Mouse (Mus musculus): Measurements from ENCODE around the gene Col28a1. TPM values are rescaled to one million over a fixed set of nuclear protein-coding genes. Genes with fewer than 3 reads are reported as not detected.

The Col28a1 gene
- under 1 TPM in 1 of 26 experiments, not detected in 25; 0.22 TPM for total RNA-seq (2018; cell fraction: chromatin; rRNA removed)
- total RNA-seq (2018; cell fraction: cytosol; rRNA removed): not detected
- total RNA-seq (2018; cell fraction: nucleus; rRNA removed): not detected
- polyA plus RNA-seq (2018): not detected in 3 replicates

GRCm38 (mm10) chr6:8192517-8192916 lies at the start of gene Col28a1:
TSS of gene Col28a1 (minus strand) at chr6:8192617.
- Histone ChIP-seq H3K36me3 (ENCODE audit: inconsistent target) (no peaks in the 10 kb centered on the region), H3K27ac (no peak within 1 kb of the TSS), H3K4me3 (ENCODE audit: inconsistent target) (no peak within 1 kb of the TSS), H3K79me2 (ENCODE audit: inconsistent target) (no peaks in the 10 kb centered on the region)

GRCm38 (mm10) chr6:8228596-8228995 lies 36.2 kb upstream of the Col28a1 start:
- H3K79me2 ChIP-seq (ENCODE audit: inconsistent target): no peaks in the 10 kb centered on the region
- 92% methylated on average over 3 of the region's 3 CpGs for WGBS (ENCODE audit: missing documents)
- H3K36me3 ChIP-seq (ENCODE audit: inconsistent target): peaks cover 11% of the 10 kb centered on the region
- no peak overlapping the region for H3K27ac ChIP-seq
- no peak overlapping the region for H3K4me3 ChIP-seq (ENCODE audit: inconsistent target)

DNA sequence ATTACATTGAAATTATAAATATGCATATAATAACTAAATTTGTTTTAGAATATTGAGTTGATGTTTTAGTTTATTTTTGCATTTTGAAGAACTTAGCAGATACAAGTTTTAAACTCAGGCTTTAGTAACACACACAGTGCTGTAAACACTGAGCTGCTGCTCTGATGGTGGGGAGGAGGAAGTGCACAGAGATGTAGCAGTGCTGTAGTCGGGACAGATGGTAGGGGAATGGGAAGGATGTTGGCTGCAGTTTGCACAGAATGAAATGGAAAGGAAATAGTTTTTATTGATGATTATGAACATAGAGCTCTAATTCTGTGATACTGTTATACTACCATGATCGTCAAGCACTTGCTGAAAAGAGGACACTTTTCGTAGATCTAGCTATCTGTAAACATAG lies 34.6 kb upstream of the Col28a1 start:
- 60% methylated on average over 3 of the region's 3 CpGs for WGBS (ENCODE audit: missing documents)
- peaks cover 11% of the 10 kb centered on the region; the same call in 1 of the 2 replicates for H3K36me3 ChIP-seq (ENCODE audit: inconsistent target)
- H3K4me3 ChIP-seq (ENCODE audit: inconsistent target): no peak overlapping the region
- no peaks in the 10 kb centered on the region for H3K79me2 ChIP-seq (ENCODE audit: inconsistent target)
- H3K27ac ChIP-seq: no peak overlapping the region

DNA sequence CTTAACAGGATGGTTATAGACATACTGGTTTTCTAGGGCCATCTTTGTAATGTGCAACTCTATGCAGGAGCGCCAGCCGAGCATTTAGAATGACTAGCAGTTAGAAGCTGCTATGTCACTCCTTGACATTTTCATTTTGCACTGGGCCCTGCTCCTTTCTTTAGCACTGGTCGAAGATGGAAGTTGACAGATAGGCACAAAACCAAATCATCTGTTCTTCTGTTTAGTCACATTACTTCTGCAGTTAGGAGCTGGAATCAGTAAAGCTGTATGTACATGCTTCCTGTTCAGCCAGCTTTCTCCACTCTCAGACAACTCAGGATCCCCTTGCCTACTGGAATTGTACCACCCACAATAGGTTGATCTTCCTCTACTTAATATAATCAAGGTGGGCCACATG lies 18.2 kb upstream of the Col28a1 start:
- no peak overlapping the region for H3K4me3 ChIP-seq (ENCODE audit: inconsistent target)
- 83% methylated on average over 3 of the region's 3 CpGs for WGBS (ENCODE audit: missing documents)
- no peak overlapping the region for H3K27ac ChIP-seq
- peaks cover 5% of the 10 kb centered on the region; the same call in 1 of the 2 replicates for H3K79me2 ChIP-seq (ENCODE audit: inconsistent target)
- no peaks in the 10 kb centered on the region for H3K36me3 ChIP-seq (ENCODE audit: inconsistent target)

- H3K79me2 ChIP-seq (ENCODE audit: inconsistent target): peaks cover 5% of the 10 kb centered on the region; the same call in 1 of the 2 replicates
- no peaks in the 10 kb centered on the region for H3K36me3 ChIP-seq (ENCODE audit: inconsistent target)
- no peak overlapping the region for H3K27ac ChIP-seq
- 9% methylated on average over 10 of the region's 10 CpGs for WGBS (ENCODE audit: missing documents)
- peak overlapping the region; percentile 52 for H3K4me3 ChIP-seq (ENCODE audit: inconsistent target)
Measured at GRCm38 (mm10) chr6:8209866-8210186, 17.4 kb upstream of the Col28a1 start.

DNA sequence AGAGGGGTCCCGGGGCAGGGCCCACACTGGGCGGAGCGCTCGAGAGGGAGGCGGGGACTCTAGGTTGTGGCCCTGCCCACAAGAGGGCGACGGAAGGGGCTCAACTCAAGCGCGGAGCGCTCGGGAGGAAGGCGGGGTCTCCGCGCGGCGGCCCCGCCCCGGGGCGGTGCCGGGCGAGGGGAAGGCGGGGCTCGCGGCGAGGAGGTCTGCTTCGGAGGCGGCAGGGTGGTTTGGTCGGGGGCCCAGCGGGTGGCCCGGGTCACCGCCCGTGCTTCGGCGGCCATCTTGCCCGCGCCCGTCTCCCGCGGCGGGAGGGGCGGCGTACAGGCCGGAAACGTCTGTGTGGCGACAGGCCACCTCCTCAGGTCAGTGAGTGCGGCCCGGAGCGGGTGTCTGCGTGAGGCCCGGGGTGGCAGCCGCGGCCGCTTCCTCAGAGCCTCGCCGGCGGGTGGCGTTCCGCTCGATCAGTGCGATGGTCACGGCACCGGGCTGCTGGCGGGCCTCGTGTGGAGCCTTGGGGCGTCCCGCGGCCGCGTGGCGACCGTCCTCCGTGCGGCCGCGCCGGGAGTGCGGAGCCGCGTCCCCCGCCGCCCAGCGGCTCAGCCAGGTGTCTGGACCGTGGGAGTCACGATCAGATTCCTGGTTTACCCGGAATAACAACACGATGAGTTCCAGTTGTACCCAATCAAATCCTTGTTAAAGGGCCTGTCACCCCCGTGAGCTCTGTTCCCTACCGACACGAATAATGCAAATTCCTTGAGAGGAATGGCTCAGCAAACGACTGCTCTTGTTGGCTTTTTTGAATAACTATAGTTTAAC lies 16.8 kb upstream of the Col28a1 start, which contains the start of gene Mios:
Mios (plus strand) TSS at position 176 of the 819 bp plus-strand sequence.
- under 1% methylated on average over 76 of the region's 90 CpGs for WGBS (ENCODE audit: missing documents)
- Histone ChIP-seq H3K4me3 (ENCODE audit: inconsistent target) (peak within 1 kb of the TSS; percentile 52), H3K27ac (no peak within 1 kb of the TSS), H3K79me2 (ENCODE audit: inconsistent target) (peaks cover 5% of the 10 kb centered on the region; the same call in 1 of the 2 replicates), H3K36me3 (ENCODE audit: inconsistent target) (no peaks in the 10 kb centered on the region)

DNA sequence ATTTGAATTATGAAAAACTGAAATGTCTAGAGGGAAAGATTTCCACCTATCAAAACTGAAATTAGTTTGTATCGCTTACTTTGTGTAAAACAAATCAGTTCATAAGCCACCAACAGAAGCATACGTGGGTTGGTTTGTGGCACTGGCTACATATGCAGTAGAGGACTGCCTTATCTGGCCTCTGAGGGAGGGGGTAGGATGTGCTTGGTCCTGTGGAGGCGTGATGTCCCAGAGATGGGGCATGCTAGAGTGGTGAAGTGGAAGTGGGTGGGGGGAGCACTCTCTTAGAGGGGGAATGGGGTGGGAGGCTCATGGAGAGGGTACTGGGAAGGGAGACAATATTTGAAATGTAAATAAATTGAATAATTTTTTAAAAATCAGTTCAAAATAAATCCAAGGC lies 2.5 kb downstream of the Col28a1 start:
- H3K36me3 ChIP-seq (ENCODE audit: inconsistent target): no peaks in the 10 kb centered on the region
- 74% methylated on average over 3 of the region's 3 CpGs for WGBS (ENCODE audit: missing documents)
- no peaks in the 10 kb centered on the region for H3K79me2 ChIP-seq (ENCODE audit: inconsistent target)
- H3K27ac ChIP-seq: no peak overlapping the region
- no peak overlapping the region for H3K4me3 ChIP-seq (ENCODE audit: inconsistent target)

GRCm38 (mm10) chr6:8188599-8189233 lies 3.7 kb downstream of the Col28a1 start:
- H3K79me2 ChIP-seq (ENCODE audit: inconsistent target): no peaks in the 10 kb centered on the region
- 83% methylated on average over 1 of the region's 3 CpGs for WGBS (ENCODE audit: missing documents)
- H3K27ac ChIP-seq: no peak overlapping the region
- H3K4me3 ChIP-seq (ENCODE audit: inconsistent target): no peak overlapping the region
- H3K36me3 ChIP-seq (ENCODE audit: inconsistent target): no peaks in the 10 kb centered on the region

DNA sequence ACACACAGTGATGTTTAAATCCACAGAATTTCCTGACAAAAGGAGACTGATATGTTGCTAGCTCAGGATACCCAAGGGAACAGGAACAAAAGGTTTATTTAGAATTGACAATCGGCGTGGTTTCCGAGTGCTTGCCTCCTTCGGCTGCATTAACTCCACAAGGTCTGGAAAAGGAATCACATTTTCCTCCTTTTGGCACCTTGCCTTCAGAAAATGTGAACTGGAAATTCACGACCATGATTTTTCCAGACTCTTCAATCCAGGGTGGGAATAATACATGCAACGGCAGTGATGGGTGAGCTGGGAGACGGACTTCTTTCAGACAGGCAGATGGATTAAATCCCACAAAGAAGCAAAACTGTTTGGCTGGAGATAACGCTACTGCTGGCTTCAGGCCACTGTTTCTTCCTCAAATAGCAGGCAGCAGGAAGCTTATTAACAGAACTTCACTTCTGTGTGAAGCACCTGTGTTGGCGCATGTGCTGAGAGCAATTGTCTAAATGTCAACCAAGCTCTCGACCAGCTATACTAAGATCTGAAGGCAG lies 13.9 kb downstream of the Col28a1 start:
- WGBS (ENCODE audit: missing documents): 30% methylated on average over 10 of the region's 10 CpGs
- H3K27ac ChIP-seq: no peak overlapping the region
- no peaks in the 10 kb centered on the region for H3K79me2 ChIP-seq (ENCODE audit: inconsistent target)
- no peak overlapping the region for H3K4me3 ChIP-seq (ENCODE audit: inconsistent target)
- H3K36me3 ChIP-seq (ENCODE audit: inconsistent target): no peaks in the 10 kb centered on the region

DNA sequence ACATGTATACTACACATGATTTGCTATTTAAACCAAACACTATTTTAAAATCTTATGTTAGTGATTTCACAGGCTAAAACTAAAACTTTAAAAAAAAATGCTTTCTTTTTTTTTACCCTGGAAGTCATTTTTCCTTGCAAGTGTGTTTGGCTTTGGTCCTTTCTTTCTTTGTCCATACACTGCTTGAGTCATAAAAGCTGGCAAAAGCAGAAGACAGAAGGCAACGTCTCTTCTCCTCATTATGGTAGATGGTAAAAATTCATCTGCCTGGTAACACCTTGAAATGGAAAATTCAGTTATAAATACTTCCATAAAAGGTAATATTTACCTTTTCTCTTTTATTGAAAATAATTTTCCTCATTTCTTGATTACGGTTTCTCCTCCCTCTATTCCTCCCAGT lies 16.3 kb downstream of the Col28a1 start:
- 100% methylated on average over 1 of the region's 2 CpGs for WGBS (ENCODE audit: missing documents)
- no peak overlapping the region for H3K27ac ChIP-seq
- no peak overlapping the region for H3K4me3 ChIP-seq (ENCODE audit: inconsistent target)
- H3K36me3 ChIP-seq (ENCODE audit: inconsistent target): no peaks in the 10 kb centered on the region
- no peaks in the 10 kb centered on the region for H3K79me2 ChIP-seq (ENCODE audit: inconsistent target)

DNA sequence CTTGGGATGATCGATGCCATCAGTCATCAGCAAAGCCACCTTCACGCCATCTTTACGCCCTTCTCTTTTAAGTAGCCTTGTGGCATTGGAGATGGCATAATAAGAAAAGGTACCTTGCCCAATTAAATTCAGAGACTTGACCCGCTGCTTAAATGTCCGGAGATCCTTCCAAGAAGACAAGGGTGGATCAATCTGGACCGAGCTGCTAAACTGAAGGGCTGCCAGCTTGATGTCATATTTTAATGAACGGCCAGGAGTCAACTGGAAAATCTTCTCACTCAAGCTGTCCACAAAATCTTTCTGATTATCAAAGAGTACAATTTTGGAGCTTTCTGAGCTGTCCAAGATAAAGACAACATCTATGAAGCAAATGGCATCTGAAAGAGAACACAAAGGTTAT lies 17.1 kb downstream of the Col28a1 start:
- H3K4me3 ChIP-seq (ENCODE audit: inconsistent target): no peak overlapping the region
- no peaks in the 10 kb centered on the region for H3K79me2 ChIP-seq (ENCODE audit: inconsistent target)
- no peak overlapping the region for H3K27ac ChIP-seq
- no peaks in the 10 kb centered on the region for H3K36me3 ChIP-seq (ENCODE audit: inconsistent target)
- 97% methylated on average over 7 of the region's 7 CpGs for WGBS (ENCODE audit: missing documents)

- Histone ChIP-seq H3K4me3 (ENCODE audit: inconsistent target) (no peak overlapping the region), H3K79me2 (ENCODE audit: inconsistent target) (no peaks in the 10 kb centered on the region), H3K27ac (no peak overlapping the region), H3K36me3 (ENCODE audit: inconsistent target) (no peaks in the 10 kb centered on the region)
- WGBS (ENCODE audit: missing documents): 77% methylated on average over 2 of the region's 2 CpGs
Measured at GRCm38 (mm10) chr6:8174062-8174461, 18.4 kb downstream of the Col28a1 start.

DNA sequence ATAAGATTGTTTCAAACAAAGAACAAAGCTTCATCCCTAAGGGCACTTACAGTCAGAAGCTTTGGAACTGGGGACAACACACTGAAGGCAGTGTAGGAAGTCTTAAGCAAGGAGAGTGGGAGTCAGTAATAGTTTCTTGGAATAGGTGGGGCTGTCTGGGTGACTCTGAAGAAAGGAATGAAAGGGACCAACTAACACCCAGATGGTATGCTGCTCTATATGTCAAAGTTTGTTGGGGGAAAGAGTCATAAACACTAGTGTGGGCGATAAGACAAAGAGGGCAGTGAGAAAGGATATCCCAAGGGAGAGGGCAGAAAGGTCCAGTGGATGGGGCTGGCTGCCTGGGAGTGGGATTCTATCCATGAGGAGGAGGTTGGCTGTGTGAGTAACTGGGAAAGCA lies 20.3 kb downstream of the Col28a1 start:
- Histone ChIP-seq H3K27ac (no peak overlapping the region), H3K36me3 (ENCODE audit: inconsistent target) (no peaks in the 10 kb centered on the region), H3K79me2 (ENCODE audit: inconsistent target) (no peaks in the 10 kb centered on the region), H3K4me3 (ENCODE audit: inconsistent target) (no peak overlapping the region)
- 100% methylated on average over 1 of the region's 1 CpGs for WGBS (ENCODE audit: missing documents)

DNA sequence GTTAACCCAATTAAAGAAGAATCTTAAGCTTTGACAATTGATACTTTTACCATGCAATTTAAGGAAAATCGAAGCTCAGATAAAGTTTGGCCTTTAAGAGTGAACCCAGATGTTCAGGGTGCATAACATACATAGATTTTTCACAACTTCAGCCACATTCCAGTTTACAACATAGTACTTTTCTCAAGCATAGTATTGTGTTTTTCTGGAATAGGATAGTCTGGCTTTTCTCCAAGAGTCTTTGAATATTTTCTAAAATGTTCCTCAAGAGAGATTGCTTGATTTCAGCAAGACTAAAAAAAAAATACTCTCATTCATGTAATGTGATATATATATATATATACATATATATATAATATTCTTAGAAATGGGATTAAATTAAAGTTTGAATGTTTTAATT lies 27.7 kb downstream of the Col28a1 start:
- no peaks in the 10 kb centered on the region for H3K36me3 ChIP-seq (ENCODE audit: inconsistent target)
- 94% methylated on average over 1 of the region's 1 CpGs for WGBS (ENCODE audit: missing documents)
- H3K79me2 ChIP-seq (ENCODE audit: inconsistent target): no peaks in the 10 kb centered on the region
- H3K27ac ChIP-seq: no peak overlapping the region
- no peak overlapping the region for H3K4me3 ChIP-seq (ENCODE audit: inconsistent target)

- Histone ChIP-seq H3K79me2 (ENCODE audit: inconsistent target) (no peaks in the 10 kb centered on the region), H3K4me3 (ENCODE audit: inconsistent target) (no peak overlapping the region), H3K27ac (no peak overlapping the region), H3K36me3 (ENCODE audit: inconsistent target) (no peaks in the 10 kb centered on the region)
- 74% methylated on average over 2 of the region's 2 CpGs for WGBS (ENCODE audit: missing documents)
Measured at GRCm38 (mm10) chr6:8160001-8160400, 32.4 kb downstream of the Col28a1 start.

All from macrophage (primary cell).